Mouse (Mus musculus): ENCODE results near the gene Slc9a6. TPM values are rescaled to one million over a fixed set of nuclear protein-coding genes. Genes with fewer than 3 reads are reported as not detected.

The Slc9a6 gene
- total and polyA plus RNA-seq, 3 experiments = 9.0 to 15.7 (median 15.0) TPM

GRCm38 (mm10) chrX:56607032-56607710 lies 2.4 kb upstream of the Slc9a6 start:
- Histone ChIP-seq H3K4me3 (ENCODE audit: low read depth, low read length) (no peak overlapping the region; the same call in 1 of the 2 replicates), H3K27me3 (ENCODE audit: insufficient read depth, low read length) (no peaks in the 10 kb centered on the region), H3K4me1 (ENCODE audit: insufficient read depth, low read depth, low read length) (peaks cover 35% of the 10 kb centered on the region), H3K9me3 (replicated peaks) (no peaks in the 10 kb centered on the region), H3K36me3 (replicated peaks) (no peaks in the 10 kb centered on the region)
- TF ChIP-seq GATA2 (IDR thresholded peaks at IDR 0.05; ENCODE audit: borderline replicate concordance, low read depth, low read length) = no peak
- no peak for TF ChIP-seq CTCF (IDR thresholded peaks at IDR 0.05; ENCODE audit: low read depth, low read length)
- no peak for TF ChIP-seq POLR2AphosphoS5 (IDR thresholded peaks at IDR 0.05; ENCODE audit: insufficient replicate concordance, low read depth, low read length)
- no peak for TF ChIP-seq GATA1 (IDR thresholded peaks at IDR 0.05; ENCODE audit: borderline replicate concordance, low read length)
- no peak for TF ChIP-seq TAL1 (conservative IDR thresholded peaks at IDR 0.05; ENCODE audit: low read depth, low read length)
- ATAC-seq (ENCODE audit: extremely low read depth, insufficient number of reproducible peaks, low FRiP score, poor library complexity, severe bottlenecking) (no peak; the same call in 1 of the 2 replicates), DNase-seq (ENCODE audit: low spot score) (no peak)

GRCm38 (mm10) chrX:56609285-56609622 lies 303 bp upstream of the Slc9a6 start:
- ATAC-seq (ENCODE audit: extremely low read depth, insufficient number of reproducible peaks, low FRiP score, poor library complexity, severe bottlenecking) = 0 out of 2 replicates have a peak, but pooled peaks have one; percentile 4
- peaks cover 35% of the 10 kb centered on the region for H3K4me1 ChIP-seq (ENCODE audit: insufficient read depth, low read depth, low read length)
- no peaks in the 10 kb centered on the region for H3K27me3 ChIP-seq (ENCODE audit: insufficient read depth, low read length)
- no peaks in the 10 kb centered on the region for H3K9me3 ChIP-seq (replicated peaks)
- peak overlapping the region; percentile 83 for H3K4me3 ChIP-seq (ENCODE audit: low read depth, low read length)
- H3K36me3 ChIP-seq (replicated peaks) = no peaks in the 10 kb centered on the region
- TF ChIP-seq TAL1 (conservative IDR thresholded peaks at IDR 0.05; ENCODE audit: low read depth, low read length) (no peak), GATA1 (IDR thresholded peaks at IDR 0.05; ENCODE audit: borderline replicate concordance, low read length) (no peak), GATA2 (IDR thresholded peaks at IDR 0.05; ENCODE audit: borderline replicate concordance, low read depth, low read length) (no peak), POLR2AphosphoS5 (IDR thresholded peaks at IDR 0.05; ENCODE audit: insufficient replicate concordance, low read depth, low read length) (no peak), CTCF (IDR thresholded peaks at IDR 0.05; ENCODE audit: low read depth, low read length) (no peak)
- DNase-seq (ENCODE audit: low spot score) = no peak

GRCm38 (mm10) chrX:56610318-56610694 lies 749 bp downstream of the Slc9a6 start:
- DNase-seq (ENCODE audit: low spot score) = no peak
- ATAC-seq (ENCODE audit: extremely low read depth, insufficient number of reproducible peaks, low FRiP score, poor library complexity, severe bottlenecking) = no peak
- H3K4me3 ChIP-seq (ENCODE audit: low read depth, low read length) = peak overlapping the region; percentile 83
- H3K4me1 ChIP-seq (ENCODE audit: insufficient read depth, low read depth, low read length) = peaks cover 35% of the 10 kb centered on the region
- no peaks in the 10 kb centered on the region for H3K27me3 ChIP-seq (ENCODE audit: insufficient read depth, low read length)
- no peaks in the 10 kb centered on the region for H3K9me3 ChIP-seq (replicated peaks)
- no peaks in the 10 kb centered on the region for H3K36me3 ChIP-seq (replicated peaks)
- TF ChIP-seq GATA1 (IDR thresholded peaks at IDR 0.05; ENCODE audit: borderline replicate concordance, low read length) (no peak), POLR2AphosphoS5 (IDR thresholded peaks at IDR 0.05; ENCODE audit: insufficient replicate concordance, low read depth, low read length) (no peak), GATA2 (IDR thresholded peaks at IDR 0.05; ENCODE audit: borderline replicate concordance, low read depth, low read length) (no peak), TAL1 (conservative IDR thresholded peaks at IDR 0.05; ENCODE audit: low read depth, low read length) (no peak)

- DNase-seq (ENCODE audit: low spot score) (no peak), ATAC-seq (ENCODE audit: extremely low read depth, insufficient number of reproducible peaks, low FRiP score, poor library complexity, severe bottlenecking) (no peak)
- Histone ChIP-seq H3K4me3 (ENCODE audit: low read depth, low read length) (no peak overlapping the region), H3K27me3 (ENCODE audit: insufficient read depth, low read length) (no peaks in the 10 kb centered on the region), H3K36me3 (replicated peaks) (no peaks in the 10 kb centered on the region), H3K4me1 (ENCODE audit: insufficient read depth, low read depth, low read length) (peaks cover 11% of the 10 kb centered on the region; the same call in 1 of the 2 replicates), H3K9me3 (replicated peaks) (no peaks in the 10 kb centered on the region)
- no peak for TF ChIP-seq POLR2AphosphoS5 (IDR thresholded peaks at IDR 0.05; ENCODE audit: insufficient replicate concordance, low read depth, low read length)
- no peak for TF ChIP-seq GATA1 (IDR thresholded peaks at IDR 0.05; ENCODE audit: borderline replicate concordance, low read length)
- TF ChIP-seq CTCF (IDR thresholded peaks at IDR 0.05; ENCODE audit: low read depth, low read length) = no peak
- TF ChIP-seq TAL1 (conservative IDR thresholded peaks at IDR 0.05; ENCODE audit: low read depth, low read length) = no peak
- no peak for TF ChIP-seq GATA2 (IDR thresholded peaks at IDR 0.05; ENCODE audit: borderline replicate concordance, low read depth, low read length)
These were observed 5.7 kb downstream of the Slc9a6 start for GRCm38 (mm10) chrX:56615236-56615635.

- Histone ChIP-seq H3K36me3 (replicated peaks) (peaks cover 12% of the 10 kb centered on the region), H3K4me1 (ENCODE audit: insufficient read depth, low read depth, low read length) (no peaks in the 10 kb centered on the region), H3K9me3 (replicated peaks) (no peaks in the 10 kb centered on the region), H3K4me3 (ENCODE audit: low read depth, low read length) (no peak overlapping the region), H3K27me3 (ENCODE audit: insufficient read depth, low read length) (no peaks in the 10 kb centered on the region)
- TF ChIP-seq TAL1 (conservative IDR thresholded peaks at IDR 0.05; ENCODE audit: low read depth, low read length) (no peak), GATA1 (IDR thresholded peaks at IDR 0.05; ENCODE audit: borderline replicate concordance, low read length) (no peak), GATA2 (IDR thresholded peaks at IDR 0.05; ENCODE audit: borderline replicate concordance, low read depth, low read length) (no peak), CTCF (IDR thresholded peaks at IDR 0.05; ENCODE audit: low read depth, low read length) (no peak), POLR2AphosphoS5 (IDR thresholded peaks at IDR 0.05; ENCODE audit: insufficient replicate concordance, low read depth, low read length) (no peak)
- DNase-seq (ENCODE audit: low spot score) (no peak), ATAC-seq (ENCODE audit: extremely low read depth, insufficient number of reproducible peaks, low FRiP score, poor library complexity, severe bottlenecking) (no peak)
These were observed 26.6 kb downstream of the Slc9a6 start for GRCm38 (mm10) chrX:56636185-56636584.

- Histone ChIP-seq H3K36me3 (replicated peaks) (peaks cover 12% of the 10 kb centered on the region), H3K4me3 (ENCODE audit: low read depth, low read length) (no peak overlapping the region), H3K9me3 (replicated peaks) (no peaks in the 10 kb centered on the region), H3K4me1 (ENCODE audit: insufficient read depth, low read depth, low read length) (no peaks in the 10 kb centered on the region), H3K27me3 (ENCODE audit: insufficient read depth, low read length) (no peaks in the 10 kb centered on the region)
- ATAC-seq (ENCODE audit: extremely low read depth, insufficient number of reproducible peaks, low FRiP score, poor library complexity, severe bottlenecking) (no peak), DNase-seq (ENCODE audit: low spot score) (no peak)
- no peak for TF ChIP-seq TAL1 (conservative IDR thresholded peaks at IDR 0.05; ENCODE audit: low read depth, low read length)
- no peak for TF ChIP-seq GATA2 (IDR thresholded peaks at IDR 0.05; ENCODE audit: borderline replicate concordance, low read depth, low read length)
- no peak for TF ChIP-seq GATA1 (IDR thresholded peaks at IDR 0.05; ENCODE audit: borderline replicate concordance, low read length)
- no peak for TF ChIP-seq CTCF (IDR thresholded peaks at IDR 0.05; ENCODE audit: low read depth, low read length)
- no peak for TF ChIP-seq POLR2AphosphoS5 (IDR thresholded peaks at IDR 0.05; ENCODE audit: insufficient replicate concordance, low read depth, low read length)
These were observed 30.5 kb downstream of the Slc9a6 start for GRCm38 (mm10) chrX:56640066-56640465.
